Mouse (Mus musculus): Measurements from ENCODE around the gene Irak1bp1. TPM values are rescaled to one million over a fixed set of nuclear protein-coding genes. Genes with fewer than 3 reads are reported as not detected.

Irak1bp1 gene
- total RNA-seq (2021): 1 to 10 TPM; 2.8 TPM

DNA sequence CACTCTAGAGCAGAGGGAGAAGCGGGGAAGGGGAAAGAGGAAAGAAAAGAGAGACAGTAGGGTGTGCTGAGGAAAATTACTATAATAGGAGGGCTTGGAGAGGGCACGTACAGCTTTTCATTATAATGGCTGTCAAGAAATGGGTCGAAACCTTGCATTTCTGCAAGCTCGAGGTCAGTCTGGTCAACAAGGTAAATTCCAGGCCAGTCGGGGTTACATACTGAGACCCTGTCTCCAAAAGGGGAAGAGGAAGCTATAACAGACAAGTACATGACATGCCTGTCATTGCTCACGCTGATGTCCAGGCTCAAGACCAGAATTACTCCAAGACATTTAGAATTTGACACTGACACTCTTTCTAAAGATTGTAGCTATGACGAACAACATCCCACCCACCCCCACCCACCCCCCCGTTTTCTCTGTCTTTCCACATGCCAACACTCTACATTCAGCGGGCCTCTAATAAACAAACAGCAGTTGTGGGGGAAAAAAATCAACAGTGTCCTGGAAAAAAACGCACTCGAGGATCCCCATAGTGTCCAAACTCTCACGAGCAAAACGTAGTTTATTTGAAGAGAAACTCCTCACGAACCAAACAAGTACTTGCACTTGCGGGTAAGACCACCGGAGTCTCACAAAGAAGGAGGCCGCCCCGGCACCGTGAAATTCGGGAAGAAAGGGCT, at the start of gene Irak1bp1:
Irak1bp1 (plus strand) TSS at position 534 of the 683 bp plus-strand sequence.
- DNase-seq (ENCODE audit: low spot score): no peak
- intact Hi-C loops (cut with DNase I): no loop called here

DNA sequence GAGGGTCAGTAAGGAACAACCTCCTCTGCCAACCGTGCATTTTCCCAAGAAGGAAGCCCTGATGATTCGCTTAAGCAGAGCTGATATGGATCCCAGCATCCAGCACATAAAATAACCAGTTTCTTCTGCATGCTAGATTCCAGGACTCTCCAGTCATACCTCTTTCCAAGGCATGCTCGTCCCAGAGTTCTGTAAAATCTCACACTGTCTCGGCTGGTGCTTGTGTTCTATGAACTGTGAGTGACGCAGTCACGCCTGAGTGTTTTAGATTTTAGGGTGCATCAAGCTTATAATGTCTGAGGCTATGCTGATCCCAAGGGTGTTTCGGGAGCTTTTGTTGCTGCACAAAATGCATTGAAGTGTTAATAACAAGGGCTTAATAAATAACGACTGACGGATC, 41.0 kb upstream of the Irak1bp1 start:
- intact Hi-C loops (cut with DNase I): no loop called here
- DNase-seq (ENCODE audit: low spot score): no peak

DNA sequence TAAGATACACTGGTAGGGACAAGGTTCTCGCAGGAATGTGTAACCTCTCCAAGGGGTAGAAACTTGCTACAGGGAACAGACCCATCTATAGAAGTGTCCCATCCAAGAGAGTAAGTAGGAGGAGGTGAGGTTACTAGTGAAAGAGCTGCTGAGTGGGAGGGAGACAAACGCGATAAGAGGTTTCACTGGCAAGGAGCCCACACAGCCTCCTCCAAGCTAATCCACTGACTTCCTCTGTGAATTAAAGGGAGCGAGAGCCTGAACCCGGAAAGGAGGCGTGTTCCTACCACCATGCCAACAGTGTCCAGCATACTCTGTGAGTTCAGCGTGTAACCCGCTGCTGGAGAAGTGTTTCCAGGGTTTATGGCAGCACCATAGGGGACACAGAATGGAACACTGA, 29.0 kb upstream of the Irak1bp1 start:
- DNase-seq (ENCODE audit: low spot score): no peak

DNA sequence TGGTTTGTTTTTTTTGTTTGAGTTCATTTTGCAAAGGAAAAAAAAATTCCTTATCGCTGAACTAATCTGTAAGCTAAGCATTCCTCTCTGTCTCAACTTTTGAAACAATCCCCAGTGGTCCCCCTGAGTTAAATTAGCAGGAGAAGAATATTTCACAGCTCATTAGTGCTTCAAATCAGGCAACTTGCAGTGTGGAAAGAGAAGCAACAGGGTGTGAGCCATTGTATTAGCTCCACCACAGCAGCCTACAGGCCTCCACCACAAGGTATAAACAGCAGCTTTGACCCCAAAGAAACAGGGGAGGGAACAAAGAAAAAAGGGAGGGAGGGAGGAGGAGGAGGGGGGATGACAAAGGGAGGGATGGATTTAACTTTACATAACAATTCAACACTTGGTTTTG, 22.2 kb upstream of the Irak1bp1 start:
- no peak for DNase-seq (ENCODE audit: low spot score)
- intact Hi-C loops (cut with DNase I): no loop called here

More for the DNA sequence above, 29.0 kb upstream of the Irak1bp1 start:
- intact Hi-C loops (cut with DNase I): no loop called here

DNA sequence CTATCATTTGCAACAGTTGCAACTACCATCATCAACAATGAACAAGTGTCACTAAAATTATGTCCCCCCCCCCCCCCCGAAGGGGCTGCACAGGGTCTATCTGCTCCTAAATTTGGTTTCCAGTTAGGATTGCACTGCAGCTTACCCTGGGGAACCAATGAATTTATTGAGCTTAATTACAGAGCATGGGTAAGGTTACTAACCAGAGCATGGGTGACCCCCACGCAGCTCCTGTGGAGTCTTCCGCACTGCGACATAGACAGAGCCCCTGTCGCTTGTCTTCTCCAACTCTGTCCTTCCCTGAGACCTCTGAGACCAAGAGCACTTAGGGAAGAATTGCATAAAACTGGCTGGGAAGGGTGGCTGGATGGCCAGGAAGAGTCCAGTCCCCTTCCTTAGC, 21.7 kb upstream of the Irak1bp1 start:
- no peak for DNase-seq (ENCODE audit: low spot score)
- intact Hi-C loops (cut with DNase I): no loop called here

DNA sequence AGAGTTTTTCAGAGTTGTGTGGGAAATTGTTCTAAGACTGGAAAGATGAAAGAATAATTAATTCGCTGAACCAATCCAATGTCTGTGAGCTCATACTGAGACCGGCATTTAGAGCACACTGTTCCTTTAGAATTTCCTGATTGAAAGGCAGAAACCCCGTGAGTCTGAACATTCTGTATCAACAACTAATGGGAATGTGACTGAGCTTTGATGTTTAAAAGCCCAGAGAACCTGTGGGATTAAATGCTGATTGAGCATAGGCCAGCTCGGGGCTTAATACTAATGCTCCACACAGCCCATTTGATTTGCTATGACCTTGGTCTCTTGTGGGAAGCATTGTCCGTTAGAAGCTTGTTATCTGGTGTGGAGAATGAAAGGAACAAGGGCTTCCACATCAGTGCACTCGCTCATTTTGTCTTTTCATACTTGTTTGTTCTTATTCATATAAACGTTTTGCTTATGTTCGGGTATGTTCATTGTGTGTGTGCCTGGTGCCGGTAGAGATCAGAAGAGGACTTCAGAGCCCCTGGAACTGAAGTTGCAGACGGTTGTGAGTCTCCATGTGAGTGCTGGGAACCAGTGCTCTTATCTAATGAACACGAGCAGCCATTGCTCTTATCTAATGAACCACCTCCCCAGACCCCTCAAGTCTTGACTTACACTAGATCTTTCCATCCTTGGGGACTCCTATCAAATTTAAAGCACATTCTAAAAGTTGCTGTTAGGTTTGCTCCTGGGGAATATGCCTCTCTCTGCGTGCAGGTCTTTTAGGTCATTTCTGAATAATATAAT, 17.0 kb upstream of the Irak1bp1 start:
- intact Hi-C loops (cut with DNase I): no loop called here
- DNase-seq (ENCODE audit: low spot score): no peak

DNA sequence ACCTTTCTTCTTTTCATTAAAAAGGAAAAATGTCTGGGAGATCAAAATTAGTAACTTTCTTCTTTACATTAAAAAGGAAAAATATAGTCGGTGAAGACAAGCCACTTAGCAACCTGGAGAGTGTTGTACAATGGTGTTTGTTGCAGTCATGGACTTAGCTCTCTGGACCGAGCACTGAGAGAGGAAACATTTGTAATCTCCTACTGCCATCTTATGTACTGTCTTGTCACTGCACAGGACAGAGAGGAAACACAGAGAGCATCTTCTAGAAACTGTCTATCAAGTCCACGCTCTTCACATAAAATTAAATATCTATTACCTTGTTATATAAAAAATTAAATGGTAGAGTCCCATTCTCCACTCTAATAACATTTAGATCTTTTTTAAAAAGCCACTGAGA, 14.8 kb upstream of the Irak1bp1 start:
- intact Hi-C loops (cut with DNase I): no loop called here
- no peak for DNase-seq (ENCODE audit: low spot score)

DNA sequence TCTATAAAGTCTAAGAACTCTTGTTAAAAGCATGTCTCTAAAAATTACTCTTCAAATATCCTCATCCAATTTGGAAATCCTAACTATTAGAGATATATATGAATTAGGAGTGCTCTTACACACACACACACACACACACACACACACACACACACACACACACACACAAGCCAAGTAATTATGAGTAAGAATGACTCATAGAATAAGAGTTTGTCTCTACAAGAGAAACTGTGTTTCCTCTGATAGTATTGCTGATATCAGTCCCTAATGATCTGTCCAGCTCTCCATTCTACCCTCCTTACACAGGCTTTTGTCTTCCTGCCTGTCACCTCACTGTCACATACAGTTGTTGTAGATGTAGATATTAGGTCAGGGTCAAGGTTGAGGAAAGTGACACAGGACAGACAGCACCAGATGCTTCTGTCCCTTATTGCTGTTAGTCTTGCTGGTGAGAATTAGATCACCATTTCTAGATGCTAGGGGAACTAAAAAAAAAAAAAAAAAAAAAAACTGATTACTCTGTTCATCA, 14.0 kb upstream of the Irak1bp1 start:
- intact Hi-C loops (cut with DNase I): no loop called here
- DNase-seq (ENCODE audit: low spot score): no peak

DNA sequence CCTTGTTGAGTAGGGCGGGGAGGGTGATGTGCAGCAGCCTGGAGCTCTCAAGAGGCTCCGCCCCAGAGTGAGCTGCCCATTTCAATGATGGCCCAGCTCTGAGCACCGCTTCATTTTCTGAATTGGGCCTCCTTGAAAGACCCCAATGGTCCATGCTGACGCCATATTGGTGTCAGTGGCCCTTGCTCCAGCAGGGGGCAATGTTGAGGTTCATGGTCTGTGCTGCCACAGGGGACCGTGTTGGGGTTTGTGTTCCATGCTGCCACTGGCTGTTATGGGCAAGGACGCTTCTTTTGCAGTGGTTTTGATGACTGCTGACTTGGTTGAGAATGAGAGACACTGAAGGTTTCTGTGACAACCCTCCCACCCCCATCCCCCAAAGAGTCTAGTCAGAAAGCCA, 2.9 kb upstream of the Irak1bp1 start:
- intact Hi-C loops (cut with DNase I): no loop called here
- no peak for DNase-seq (ENCODE audit: low spot score)

DNA sequence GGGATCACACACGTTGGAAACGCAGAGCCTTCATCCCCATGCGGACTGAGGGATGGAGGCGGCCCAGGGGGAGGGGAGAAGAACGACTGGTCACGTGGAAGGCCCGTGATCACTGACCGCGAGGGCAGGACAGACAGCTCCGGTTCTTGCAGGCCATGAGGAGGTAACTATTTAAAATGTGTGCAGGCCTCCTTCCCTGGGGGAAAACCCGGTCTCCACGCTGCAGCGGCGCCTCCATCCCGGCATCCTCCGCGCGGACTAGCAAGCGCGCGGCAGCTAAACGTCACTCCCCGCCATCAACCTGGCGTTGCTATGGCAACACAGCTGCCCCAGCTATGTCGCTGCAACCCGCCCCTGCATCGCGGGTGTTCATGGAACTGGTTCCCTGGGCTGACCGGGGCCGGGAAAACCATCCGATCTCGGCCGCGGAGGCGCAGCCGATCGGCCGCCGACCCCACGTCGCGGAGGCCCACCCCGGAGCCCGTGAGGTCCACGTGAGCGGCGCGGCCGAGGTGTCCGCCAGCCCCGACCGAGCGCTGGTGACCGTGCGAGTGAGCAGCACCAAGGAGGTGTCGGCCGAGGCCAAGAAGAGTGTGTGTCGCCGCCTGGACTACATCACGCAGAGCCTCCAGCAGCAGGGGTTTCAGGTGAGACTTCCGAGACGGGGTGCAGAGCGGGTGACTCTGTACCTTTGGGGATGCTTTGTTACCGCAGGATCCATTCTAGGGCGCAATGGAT, 522 bp downstream of the Irak1bp1 start:
- intact Hi-C loops (cut with DNase I): no loop called here
- DNase-seq (ENCODE audit: low spot score): peak; percentile 64

DNA sequence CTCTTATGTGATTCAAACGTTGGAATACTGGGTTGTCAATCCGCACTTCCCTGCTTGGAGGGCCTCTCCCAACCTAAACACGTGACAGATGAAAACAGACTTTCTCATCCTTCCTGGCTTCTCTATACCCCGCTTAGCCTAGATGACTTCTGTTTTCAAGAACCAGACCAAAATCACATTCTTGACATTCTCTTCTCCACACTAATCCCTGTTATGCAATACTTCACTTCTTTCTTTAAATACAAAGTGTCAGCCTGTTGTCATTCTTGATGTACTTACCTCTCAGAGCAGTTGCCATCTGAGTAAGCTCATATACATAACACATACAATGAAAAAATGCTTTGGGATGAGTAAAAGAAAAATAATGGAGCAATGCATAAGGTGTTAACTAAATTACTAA, 2.6 kb downstream of the Irak1bp1 start:
- intact Hi-C loops (cut with DNase I): no loop called here
- no peak for DNase-seq (ENCODE audit: low spot score)

DNA sequence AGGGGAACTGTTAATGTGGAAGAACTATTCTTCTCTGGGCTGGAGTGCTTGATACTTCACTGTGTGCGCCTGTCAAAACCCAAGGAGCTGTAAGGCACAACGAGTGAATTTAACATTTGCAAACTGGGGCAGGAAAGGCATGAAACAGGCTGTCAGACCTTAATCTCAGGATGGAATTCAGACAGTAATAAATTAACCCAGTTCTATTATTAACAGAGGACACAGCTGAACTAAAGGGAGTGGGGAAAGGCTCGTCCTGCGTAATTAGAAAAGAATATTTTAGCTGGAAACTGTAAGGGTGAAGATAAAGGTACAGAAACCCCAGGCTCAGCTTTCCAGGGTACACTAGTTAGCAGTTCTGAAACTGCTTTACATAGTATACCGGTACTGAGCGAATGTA, 6.6 kb downstream of the Irak1bp1 start:
- intact Hi-C loops (cut with DNase I): no loop called here

DNA sequence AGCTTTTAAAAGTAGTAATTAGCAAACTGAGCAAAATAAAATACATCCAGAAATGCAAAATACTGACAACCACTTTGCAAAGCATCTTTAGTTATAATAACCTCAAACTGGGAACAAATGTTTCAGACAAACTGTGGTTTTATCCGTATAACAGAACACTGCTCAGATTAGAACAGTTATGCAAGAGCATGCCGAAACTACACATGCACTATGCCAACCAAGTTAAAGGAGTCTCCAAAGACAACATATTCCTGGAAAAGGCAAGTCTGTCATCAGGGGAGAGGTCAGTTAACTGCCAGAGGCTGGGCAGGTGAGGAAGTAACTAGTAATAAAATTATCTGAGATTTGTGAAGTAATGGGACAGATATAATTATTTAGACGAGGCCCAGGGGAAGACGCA, 13.3 kb downstream of the Irak1bp1 start:
- intact Hi-C loops (cut with DNase I): no loop called here
- DNase-seq (ENCODE audit: low spot score): no peak

More for the DNA sequence above, 6.6 kb downstream of the Irak1bp1 start:
- no peak for DNase-seq (ENCODE audit: low spot score)

DNA sequence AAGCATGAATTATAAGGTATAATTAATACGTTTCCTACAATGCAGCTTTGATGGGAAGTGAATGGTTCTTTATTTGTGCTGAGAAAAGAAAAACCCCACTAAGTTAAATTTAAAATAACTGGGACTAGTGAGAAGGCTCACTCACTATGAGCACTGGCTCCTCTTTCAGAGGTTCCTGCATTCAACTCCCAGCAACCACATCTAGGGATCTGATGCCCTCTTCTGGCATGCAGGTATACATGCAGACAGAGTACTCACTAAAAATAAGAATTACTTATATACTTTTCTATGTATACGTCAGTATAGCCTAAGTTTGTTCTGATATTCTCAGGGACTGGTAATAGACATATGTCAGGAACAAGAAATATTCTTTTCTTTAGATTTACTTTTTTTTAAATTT, 24.7 kb downstream of the Irak1bp1 start:
- no peak for DNase-seq (ENCODE audit: low spot score)
- intact Hi-C loops (cut with DNase I): no loop called here

DNA sequence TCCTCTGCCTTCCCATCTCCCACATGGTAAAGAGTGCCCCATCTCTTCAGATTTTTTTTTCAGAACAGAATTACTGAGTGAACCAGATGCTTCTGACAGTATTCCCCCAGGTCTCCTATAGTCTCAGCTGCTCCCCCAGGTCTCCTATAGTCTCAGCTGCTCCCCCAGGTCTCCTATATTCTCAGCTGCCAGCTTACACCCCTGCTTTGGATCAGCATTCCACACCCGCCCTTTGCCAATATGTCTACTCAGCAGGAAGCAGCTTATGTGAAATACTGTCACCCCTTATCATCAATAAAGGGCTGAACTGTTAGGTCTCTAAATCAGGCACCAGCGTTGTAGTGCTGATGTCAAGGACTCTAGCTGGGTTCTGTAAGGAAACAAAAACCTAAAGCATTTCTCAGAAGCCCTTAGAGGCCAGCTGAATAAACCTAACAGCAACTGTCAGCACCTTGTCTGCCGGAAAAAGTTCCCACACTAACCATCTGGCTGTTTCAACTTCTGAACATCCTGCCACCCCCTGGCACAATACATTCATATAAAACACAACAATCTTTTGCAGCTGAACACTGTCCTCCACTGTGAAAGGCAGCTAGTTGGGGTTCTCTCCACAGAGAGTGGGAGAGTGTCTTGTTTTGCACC, 25.8 kb downstream of the Irak1bp1 start:
- intact Hi-C loops (cut with DNase I): no loop called here
- DNase-seq (ENCODE audit: low spot score): no peak

DNA sequence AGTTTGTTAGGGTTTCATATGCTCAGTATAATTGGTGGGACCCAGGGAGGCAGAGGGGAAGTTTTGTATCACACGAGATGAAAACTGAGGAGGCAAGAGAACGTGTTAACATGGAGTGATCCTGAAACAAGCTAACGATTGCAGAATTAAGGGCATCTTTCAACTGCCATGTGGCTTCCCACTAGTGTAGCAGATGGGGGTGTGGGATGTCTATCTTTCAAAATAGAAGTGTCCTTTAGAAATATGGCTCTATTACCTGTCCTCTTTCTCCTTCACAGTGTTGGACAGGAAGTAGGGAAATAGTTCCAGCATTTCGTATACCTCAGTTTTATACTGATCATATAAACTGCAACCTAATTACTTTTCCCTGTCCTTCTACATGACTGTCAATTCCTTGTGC, 26.9 kb downstream of the Irak1bp1 start:
- no peak for DNase-seq (ENCODE audit: low spot score)
- intact Hi-C loops (cut with DNase I): no loop called here

DNA sequence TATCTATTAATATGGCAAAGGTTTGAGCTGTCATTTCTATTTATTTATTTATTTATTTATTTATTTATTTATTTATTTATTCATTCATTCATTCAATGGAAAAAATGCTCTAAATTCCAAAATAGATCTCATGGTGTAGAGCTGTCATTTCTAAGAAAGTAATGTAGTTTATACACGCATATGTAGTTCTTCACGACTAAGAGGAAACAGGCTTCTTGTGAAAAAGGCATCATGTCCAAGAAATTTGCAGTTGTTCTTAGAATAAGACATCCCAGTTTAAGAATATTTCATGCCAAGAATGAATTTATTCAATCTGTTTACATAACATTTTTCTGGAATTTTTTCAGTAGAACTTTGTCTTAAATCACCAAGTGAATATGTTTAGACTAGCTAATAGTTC, 31.5 kb downstream of the Irak1bp1 start:
- intact Hi-C loops (cut with DNase I): no loop called here

DNA sequence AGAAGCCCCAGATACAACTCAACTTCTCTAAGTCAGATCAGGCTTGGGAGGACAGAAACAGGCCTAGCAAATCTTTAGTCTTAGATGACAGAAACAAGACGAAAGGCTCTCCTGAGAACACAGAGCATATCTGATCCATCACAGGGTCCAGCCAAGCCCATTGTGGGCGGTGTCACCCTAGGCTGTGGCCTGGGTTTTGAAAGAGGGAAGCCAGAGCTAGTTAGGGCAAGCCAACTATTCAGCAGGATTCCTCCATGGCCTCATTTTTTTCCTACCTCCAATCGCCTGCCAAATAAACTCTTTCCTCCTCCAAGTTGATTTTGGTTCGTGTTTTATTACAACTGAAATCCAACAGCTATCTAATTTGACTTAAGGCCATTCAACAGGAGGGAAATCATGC, 32.0 kb downstream of the Irak1bp1 start:
- DNase-seq (ENCODE audit: low spot score): no peak
- intact Hi-C loops (cut with DNase I): no loop called here

More for the DNA sequence above, 31.5 kb downstream of the Irak1bp1 start:
- DNase-seq (ENCODE audit: low spot score): no peak

DNA sequence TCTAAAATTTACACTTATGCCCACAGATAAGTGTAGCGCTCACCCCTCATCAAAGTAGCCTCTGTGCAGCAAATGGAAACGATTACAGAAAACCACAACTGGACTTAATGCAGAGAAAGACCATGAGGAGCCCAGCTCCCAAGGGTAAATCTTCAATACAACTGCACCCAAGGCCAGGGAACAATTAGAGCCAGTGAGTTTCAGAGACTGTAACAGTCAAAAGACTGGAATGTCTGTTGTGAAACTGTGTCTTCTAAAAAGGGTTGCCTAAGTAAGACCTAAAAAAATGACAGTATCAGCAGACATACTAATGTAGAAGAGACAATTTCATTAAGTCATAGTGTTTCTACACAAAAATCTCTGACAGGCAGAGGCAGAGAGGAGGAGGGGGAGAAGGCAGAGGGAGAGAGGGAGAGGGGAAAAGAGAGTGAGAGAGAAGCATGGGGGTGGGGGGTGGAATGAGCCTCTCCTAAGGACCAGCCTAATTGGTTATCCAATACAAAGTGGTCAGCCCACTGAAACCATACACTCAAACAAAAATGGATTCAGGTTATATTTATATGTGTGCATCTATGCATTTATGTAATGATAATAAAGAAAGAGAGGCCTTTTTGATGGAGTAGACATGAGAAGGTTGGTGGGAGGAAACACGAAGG, 32.6 kb downstream of the Irak1bp1 start:
- intact Hi-C loops (cut with DNase I): no loop called here
- no peak for DNase-seq (ENCODE audit: low spot score)

DNA sequence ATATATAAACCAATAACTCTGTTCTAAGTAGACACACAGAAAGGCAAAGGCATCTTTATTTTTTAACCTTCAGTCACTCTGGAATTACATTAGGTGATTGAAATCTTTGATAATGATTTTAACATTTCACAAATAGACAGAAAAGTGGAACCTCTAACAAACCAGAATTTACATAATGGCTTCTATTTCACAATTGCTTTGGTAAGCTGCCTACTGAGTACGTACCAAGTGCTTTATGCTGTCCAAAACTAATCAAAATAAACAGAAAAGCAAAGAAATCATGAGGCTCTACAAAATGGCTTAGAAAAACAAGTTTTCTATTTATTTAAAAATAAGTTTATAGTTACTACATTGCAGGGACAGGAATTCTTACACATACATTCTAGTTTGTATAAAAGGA, 36.8 kb downstream of the Irak1bp1 start:
- DNase-seq (ENCODE audit: low spot score): no peak
- intact Hi-C loops (cut with DNase I): no loop called here

Data from heart, postnatal 25 days (tissue).